Mouse (Mus musculus) heart, adult 2 months (tissue): ENCODE results near the gene Tmem236. TPM values are rescaled to one million over a fixed set of nuclear protein-coding genes. Genes with fewer than 3 reads are reported as not detected.

Experiments
- DNase-seq, 2 experiments: peaks; one replicate each; pipeline ENCODE4 v3.0.0; 2021
- H3K27ac ChIP-seq: fragments of 200-600 bp; 2 replicates; pipeline ENCODE4 v1.8.1; 2022
- H3K27me3 ChIP-seq: fragments of 200-500 bp; 2 replicates; pipeline ENCODE4 v1.6.1; 2012; ENCODE audit warnings: mild to moderate bottlenecking, low read length, inconsistent platforms, mixed read lengths; ENCODE audit not compliant: control insufficient read depth, insufficient read depth
- H3K36me3 ChIP-seq: fragments of 200-500 bp; 2 replicates; pipeline ENCODE4 v1.6.1; 2012; ENCODE audit warnings: low read length, inconsistent platforms; ENCODE audit not compliant: control insufficient read depth, insufficient read depth
- H3K4me1 ChIP-seq: fragments of 200-500 bp; 2 replicates; pipeline ENCODE4 v1.6.1; 2011; ENCODE audit warnings: low read length; ENCODE audit not compliant: control insufficient read depth, insufficient read depth
- H3K4me3 ChIP-seq: fragments of 200-600 bp; 2 replicates; pipeline ENCODE4 v1.8.1; 2022
- H3K79me2 ChIP-seq: fragments of 200-500 bp; replicated peaks from 2 replicates; pipeline ENCODE4 v1.6.1; 2012; ENCODE audit warnings: mild to moderate bottlenecking, inconsistent platforms, low read length, moderate library complexity, mixed read lengths; ENCODE audit not compliant: control insufficient read depth, insufficient read depth
- H3K9ac ChIP-seq: fragments of 200-500 bp; 2 replicates; pipeline ENCODE4 v1.6.1; 2012; ENCODE audit warnings: low read depth, mild to moderate bottlenecking, control low read depth, inconsistent platforms, low read length, mixed read lengths
- EP300 ChIP-seq: fragments of 200-500 bp; IDR thresholded peaks from 2 replicates; pipeline ENCODE4 v1.6.1; 2011; ENCODE audit warnings: low read depth, low read length, control low read depth; ENCODE audit not compliant: insufficient read depth
- POLR2A ChIP-seq: fragments of 200-500 bp; IDR thresholded peaks from 2 replicates; pipeline ENCODE4 v1.6.1; 2011; ENCODE audit warnings: mild to moderate bottlenecking, low read depth, low read length, control low read depth; ENCODE audit not compliant: insufficient read depth
- WGBS: fragments of 180-500 bp; shearing (Covaris S2); methylation state at CpG from one replicate; pipeline ENCODE4 v1.1.7; 2018; 5-methylcytosine and 5-hydroxymethylcytosine counted together
- intact Hi-C: fragments of 180-260 bp; cut with DNase I; formaldehyde crosslinking; loops from one replicate; pipeline ENCODE4 v1.15.1; 2025
- microRNA-seq, 2 experiments: library from miRNA; unstranded; fragments of <30 nt; microRNA quantifications; one replicate each; pipeline ENCODE4 v1.2.0; 2021
- polyA plus RNA-seq: library from polyadenylated mRNA; depleted of rRNA; stranded (reverse); fragments of >200 nt; gene quantifications from 2 replicates; pipeline ENCODE4 v1.2.3, GENCODE M21; 2012; rRNA removed
- total RNA-seq, 2 experiments: library from RNA; stranded (reverse); gene quantifications; 2 replicates each; pipeline ENCODE4 v1.2.3; 2021

Gene Tmem236
- total and polyA plus RNA-seq, 3 experiments, result 0.08 TPM; not detected in 2

GRCm38 (mm10) chr2:14269160-14269559 lies 94.8 kb downstream of the Tmem236 start:
- Histone ChIP-seq H3K36me3 (no peaks in the 10 kb centered on the region), H3K4me1 (no peaks in the 10 kb centered on the region), H3K4me3 (no peak overlapping the region), H3K27me3 (no peaks in the 10 kb centered on the region), H3K27ac (no peak overlapping the region), H3K9ac (no peak overlapping the region), H3K79me2 (no peaks in the 10 kb centered on the region)
- peak in 1 of 2 experiments; percentile 28 for DNase-seq
- intact Hi-C loops, result no loop called here
- WGBS, result 26% methylated on average over 1 of the region's 1 CpGs
- no peak for TF ChIP-seq POLR2A
- TF ChIP-seq EP300, result no peak

Small RNA genes within 50 kb of the gene (microRNA-seq; reads per million reads assigned to microRNA genes)
- 10.8 to 18.0 reads per million in 2 experiments for gene Mir511

Other genes starting within 250 kb of the Tmem236 start
- gene Hacd1, start 118.4 kb upstream of the Tmem236 start, total RNA-seq, result 10 to 100 TPM; 69.3 to 71.0 TPM
- 95.8 and 170 TPM in 2 replicates for gene Hacd1, start 118.4 kb upstream of the Tmem236 start, polyA plus RNA-seq
- 10 to 100 TPM; 23.0 to 23.9 TPM for gene Stam, start 100.4 kb upstream of the Tmem236 start, total RNA-seq
- gene Stam, start 100.4 kb upstream of the Tmem236 start, polyA plus RNA-seq, result 8.8 and 13.9 TPM in 2 replicates
- gene Mrc1, start 54.9 kb downstream of the Tmem236 start, total RNA-seq, result 10 to 100 TPM; 16.9 to 20.3 TPM
- 3.9 and 7.3 TPM in 2 replicates for gene Mrc1, start 54.9 kb downstream of the Tmem236 start, polyA plus RNA-seq
- under 1 TPM; 0.08 to 0.32 TPM for gene Slc39a12, start 213.8 kb downstream of the Tmem236 start, total RNA-seq
- not detected in 2 replicates for gene Slc39a12, start 213.8 kb downstream of the Tmem236 start, polyA plus RNA-seq